8 mouse cellular contexts compared by ENCODE assay signal in the genomic region with DNA sequence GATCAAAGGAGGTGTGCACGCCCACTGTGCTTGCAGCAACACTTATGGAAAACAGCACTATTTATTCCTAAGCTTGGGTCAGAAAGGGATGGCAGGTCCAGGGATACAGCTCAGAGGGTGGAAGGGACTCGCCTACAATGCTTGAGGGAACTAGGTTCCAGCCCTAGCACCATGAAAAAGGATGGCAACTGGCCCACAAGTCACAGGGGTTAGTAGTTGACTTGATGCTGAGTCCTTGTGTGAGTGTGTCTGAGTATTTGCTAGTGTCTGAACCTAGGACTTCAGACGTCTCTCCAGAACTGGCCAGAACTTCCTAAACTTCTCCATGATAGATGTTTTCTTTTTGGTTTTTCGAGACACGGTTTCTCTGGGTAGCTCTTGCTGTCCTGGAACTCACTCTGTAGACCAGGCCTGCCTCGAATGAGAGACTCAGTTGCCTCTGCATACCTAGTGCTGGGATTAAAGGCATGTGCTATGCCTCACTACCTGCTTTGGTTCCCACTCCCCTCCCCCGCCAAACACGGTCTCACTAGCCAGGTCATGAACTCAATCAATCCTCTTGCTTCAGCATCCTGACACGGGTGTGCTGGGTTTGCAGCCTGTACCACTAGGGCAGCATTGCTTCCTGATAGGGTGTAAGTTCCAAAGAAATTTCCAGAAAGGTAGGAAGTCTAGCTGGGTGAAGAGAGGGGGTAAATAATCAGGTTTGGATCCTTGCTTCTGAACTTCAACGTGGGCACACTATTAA. TPM values are rescaled to one million over a fixed set of nuclear protein-coding genes. Genes with fewer than 3 reads are reported as not detected.
DNase-seq lines count a peak whose midpoint lies in the region; ATAC-seq and TF ChIP-seq lines count a peak whose summit lies in the region.

No protein-coding gene starts in this region.

- intact Hi-C loops in left cerebral cortex, adult 2 months (cut with DNase I): no loop called here

- peak; percentile 5 for TF ChIP-seq CTCF in left cerebral cortex, adult 2 months (IDR thresholded peaks at IDR 0.05)
- no peak for TF ChIP-seq CTCF in cerebellum, adult 2 months (IDR thresholded peaks at IDR 0.05; ENCODE audit: borderline replicate concordance, insufficient read depth, low read depth, low read length)

- H3K9me3 ChIP-seq in heart, embryonic 14.5 days (ENCODE audit: control insufficient read depth, low read length): no peaks in the 10 kb centered on the region
- no peaks in the 10 kb centered on the region for H3K9me3 ChIP-seq in limb, embryonic 11.5 days (ENCODE audit: control insufficient read depth, low read length)
- H3K9me3 ChIP-seq in midbrain, embryonic 14.5 days (ENCODE audit: control insufficient read depth, low read length): no peaks in the 10 kb centered on the region

- ATAC-seq in heart, embryonic 14.5 days (ENCODE audit: insufficient number of reproducible peaks, insufficient read depth, low FRiP score, low read depth): peak; percentile 40; the same call in 1 of the 2 replicates
- peak; percentile 69 for ATAC-seq in limb, embryonic 11.5 days (ENCODE audit: insufficient number of reproducible peaks, low FRiP score, low TSS enrichment, low read depth)
- peak; percentile 54 for ATAC-seq in midbrain, embryonic 14.5 days (ENCODE audit: low FRiP score, low TSS enrichment)

- TF ChIP-seq POLR2A in cerebellum, adult 2 months (IDR thresholded peaks at IDR 0.05; ENCODE audit: borderline replicate concordance, insufficient read depth, low read length): no peak

- peak overlapping the region; percentile 82 for H3K27ac ChIP-seq in left cerebral cortex, adult 2 months
- no peak overlapping the region; the same call in 1 of the 2 replicates for H3K27ac ChIP-seq in cerebellum, adult 2 months (ENCODE audit: insufficient read depth, low read length)
- peak overlapping the region; percentile 18 to 48 for H3K27ac ChIP-seq in heart, embryonic 14.5 days (replicated peaks in 1 of 2; ENCODE audit: control insufficient read depth in 1 of 2, insufficient read depth in 1 of 2, low read depth in 2 of 2, low read length in 2 of 2)
- 0 out of 2 replicates have a peak overlapping the region, but pooled peaks have one; percentile 42 for H3K27ac ChIP-seq in limb, embryonic 11.5 days (replicated peaks; ENCODE audit: low read depth, low read length)
- peak overlapping the region; percentile 80; the same call in 1 of the 2 replicates for H3K27ac ChIP-seq in midbrain, embryonic 14.5 days (replicated peaks; ENCODE audit: low read depth, low read length)

- 63% methylated on average over 10 of the region's 10 CpGs for WGBS in cerebellum, adult 2 months
- WGBS in heart, embryonic 14.5 days: 61% methylated on average over 10 of the region's 10 CpGs
- WGBS in limb, embryonic 11.5 days: 50% methylated on average over 10 of the region's 10 CpGs
- WGBS in midbrain, embryonic 14.5 days: 62% methylated on average over 10 of the region's 10 CpGs

- peaks cover 18% of the 10 kb centered on the region for H3K36me3 ChIP-seq in heart, embryonic 14.5 days (ENCODE audit: control insufficient read depth, insufficient read depth, low read length)
- peaks cover 1% of the 10 kb centered on the region for H3K36me3 ChIP-seq in limb, embryonic 11.5 days (ENCODE audit: control insufficient read depth, insufficient read depth, low read length)
- peaks cover 9% of the 10 kb centered on the region for H3K36me3 ChIP-seq in midbrain, embryonic 14.5 days (ENCODE audit: control insufficient read depth, insufficient read depth, low read length)

- H3K4me1 ChIP-seq in cerebellum, adult 2 months (ENCODE audit: control insufficient read depth, insufficient read depth, low read length): peaks cover 12% of the 10 kb centered on the region
- peaks cover 18 to 54% of the 10 kb centered on the region in 2 experiments for H3K4me1 ChIP-seq in heart, embryonic 14.5 days (ENCODE audit: control insufficient read depth in 2 of 2, insufficient read depth in 2 of 2, low read length in 2 of 2)
- peaks cover 12% of the 10 kb centered on the region for H3K4me1 ChIP-seq in limb, embryonic 11.5 days (ENCODE audit: control insufficient read depth, insufficient read depth, low read length)
- H3K4me1 ChIP-seq in midbrain, embryonic 14.5 days (ENCODE audit: control insufficient read depth, insufficient read depth, low read length): peaks cover 14% of the 10 kb centered on the region

- no peak overlapping the region; the same call in 1 of the 2 replicates for H3K9ac ChIP-seq in heart, embryonic 14.5 days (ENCODE audit: low read length)
- peak overlapping the region; percentile 27; the same call in 1 of the 2 replicates for H3K9ac ChIP-seq in limb, embryonic 11.5 days (ENCODE audit: low read length)
- peak overlapping the region; percentile 24; the same call in 1 of the 2 replicates for H3K9ac ChIP-seq in midbrain, embryonic 14.5 days (replicated peaks; ENCODE audit: low read length)

- peak overlapping the region; percentile 38 for H3K4me2 ChIP-seq in heart, embryonic 14.5 days (ENCODE audit: low read length)
- H3K4me2 ChIP-seq in limb, embryonic 11.5 days (ENCODE audit: low read depth, severe bottlenecking): peak overlapping the region; percentile 81; the same call in 1 of the 2 replicates
- H3K4me2 ChIP-seq in midbrain, embryonic 14.5 days (ENCODE audit: low read length): peak overlapping the region; percentile 72

- H3K27me3 ChIP-seq in cerebellum, adult 2 months (ENCODE audit: control insufficient read depth, insufficient read depth, low read length): no peaks in the 10 kb centered on the region
- no peaks in the 10 kb centered on the region for H3K27me3 ChIP-seq in heart, embryonic 14.5 days (ENCODE audit: control insufficient read depth, insufficient read depth, low read length)
- H3K27me3 ChIP-seq in limb, embryonic 11.5 days (ENCODE audit: control insufficient read depth, insufficient read depth, low read length): no peaks in the 10 kb centered on the region
- H3K27me3 ChIP-seq in midbrain, embryonic 14.5 days (ENCODE audit: control insufficient read depth, insufficient read depth, low read length): no peaks in the 10 kb centered on the region

- peak overlapping the region; percentile 30 for H3K4me3 ChIP-seq in left cerebral cortex, adult 2 months
- peak overlapping the region; percentile 19 for H3K4me3 ChIP-seq in cerebellum, adult 2 months (replicated peaks; ENCODE audit: insufficient read depth, low read depth, low read length)
- H3K4me3 ChIP-seq in heart, embryonic 14.5 days (ENCODE audit: control insufficient read depth in 1 of 2, insufficient read depth in 1 of 2, low read depth in 1 of 2, low read length in 2 of 2): peak overlapping the region in 1 of 2 experiments; percentile 1; a peak in 1 of 4 replicates
- no peak overlapping the region for H3K4me3 ChIP-seq in limb, embryonic 11.5 days (ENCODE audit: low read depth, low read length)
- peak overlapping the region; percentile 87 for H3K4me3 ChIP-seq in midbrain, embryonic 14.5 days (replicated peaks; ENCODE audit: low read depth, low read length)

- peak in 1 of 2 experiments; percentile 49 for DNase-seq in left cerebral cortex, adult 2 months (ENCODE audit: extremely low spot score in 1 of 2, low spot score in 2 of 2)
- DNase-seq in left cerebral cortex, adult 11 months (ENCODE audit: low spot score): no peak
- peak; percentile 57 to 58 for DNase-seq in cerebellum, adult 2 months
- DNase-seq in limb, embryonic 11.5 days (ENCODE audit: low spot score): peak; percentile 49
- DNase-seq in midbrain, embryonic 14.5 days: no peak
- DNase-seq in retina, embryonic 14.5 days (ENCODE audit: low spot score): no peak
- DNase-seq in urinary bladder, postnatal 4 days (ENCODE audit: low spot score in 2 of 2): no peak

RNA-seq across cellular contexts. Expression of gene Atp6v1g1, which starts 0.7 kb away (rescaled TPM):
- total RNA-seq in left cerebral cortex, adult 2 months (2021): 100 to 1,000 TPM; 142 to 143 TPM
- 148 and 154 TPM in 2 replicates for polyA plus RNA-seq in cerebellum, adult 2 months (2012; rRNA removed)
- polyA plus RNA-seq in heart, embryonic 14.5 days (2014; fragmentation: Nextera tagmentation; extraction: Ambion mirVana): 213 and 216 TPM in 2 replicates
- polyA plus RNA-seq in limb, embryonic 11.5 days (2014; fragmentation: Nextera tagmentation; extraction: Ambion mirVana): 277 and 294 TPM in 2 replicates
- polyA plus RNA-seq in midbrain, embryonic 14.5 days (2014; fragmentation: Nextera tagmentation; extraction: Ambion mirVana): 451 and 485 TPM in 2 replicates

RNA-seq across cellular contexts. Expression of gene Tmem268, which starts 14.7 kb away (rescaled TPM):
- 10 to 100 TPM; 10.2 to 11.3 TPM for total RNA-seq in left cerebral cortex, adult 2 months (2021)
- 11.8 and 12.3 TPM in 2 replicates for polyA plus RNA-seq in cerebellum, adult 2 months (2012; rRNA removed)
- polyA plus RNA-seq in heart, embryonic 14.5 days (2014; fragmentation: Nextera tagmentation; extraction: Ambion mirVana): 3.5 and 5.6 TPM in 2 replicates
- polyA plus RNA-seq in limb, embryonic 11.5 days (2014; fragmentation: Nextera tagmentation; extraction: Ambion mirVana): 10.4 and 10.8 TPM in 2 replicates
- 3.7 and 4.0 TPM in 2 replicates for polyA plus RNA-seq in midbrain, embryonic 14.5 days (2014; fragmentation: Nextera tagmentation; extraction: Ambion mirVana)

RNA-seq across cellular contexts. Expression of gene Whrn, which starts 48.1 kb away (rescaled TPM):
- total RNA-seq in left cerebral cortex, adult 2 months (2021): 10 to 100 TPM; 45.1 to 53.7 TPM
- polyA plus RNA-seq in cerebellum, adult 2 months (2012; rRNA removed): 91.9 and 101 TPM in 2 replicates
- polyA plus RNA-seq in heart, embryonic 14.5 days (2014; fragmentation: Nextera tagmentation; extraction: Ambion mirVana): 2.1 and 3.1 TPM in 2 replicates
- 13.8 and 14.0 TPM in 2 replicates for polyA plus RNA-seq in limb, embryonic 11.5 days (2014; fragmentation: Nextera tagmentation; extraction: Ambion mirVana)
- polyA plus RNA-seq in midbrain, embryonic 14.5 days (2014; fragmentation: Nextera tagmentation; extraction: Ambion mirVana): 7.8 and 8.0 TPM in 2 replicates

Comparison
In these comparisons a context has a peak if more than half of its experiments do, and no peak if none do; other contexts are left out.
1. DNase-seq: peak in cerebellum, adult 2 months (2 of 2) and limb, embryonic 11.5 days (single experiment); none in left cerebral cortex, adult 11 months (single experiment), midbrain, embryonic 14.5 days (single experiment), retina, embryonic 14.5 days (single experiment) and urinary bladder, postnatal 4 days (0 of 2).
2. Peak in every context shown above with its lines, with median percentiles within 50 percentile points of each other: ATAC-seq and H3K4me2 ChIP-seq.